Mouse (Mus musculus) forebrain, embryonic 13.5 days (tissue): ENCODE results near the gene Foxred2. TPM values are rescaled to one million over a fixed set of nuclear protein-coding genes. Genes with fewer than 3 reads are reported as not detected.
A peak's percentile ranks its signal among the peaks of the same experiment; 100 is the strongest.

Experiments
- ATAC-seq: fragments of 200-750 bp; cut with Nextera tagmentation; 2 replicates; pipeline ENCODE4 v1.8.0; 2017
- H3K27ac ChIP-seq: fragments of 300-500 bp; sonication (generic); 2 replicates; pipeline ENCODE4 v1.5.1; 2015; ENCODE audit warnings: inconsistent platforms, mild to moderate bottlenecking, moderate library complexity
- H3K27me3 ChIP-seq: fragments of 300-500 bp; sonication (generic); 2 replicates; pipeline ENCODE4 v1.6.1; 2015; ENCODE audit warnings: mild to moderate bottlenecking, inconsistent platforms
- H3K36me3 ChIP-seq: fragments of 300-500 bp; sonication (generic); 2 replicates; pipeline ENCODE4 v1.6.1; 2015; ENCODE audit warnings: mild to moderate bottlenecking, inconsistent platforms; ENCODE audit not compliant: poor library complexity, severe bottlenecking
- H3K4me1 ChIP-seq: fragments of 300-500 bp; sonication (generic); 2 replicates; pipeline ENCODE4 v1.6.1; 2015; ENCODE audit warnings: inconsistent platforms
- H3K4me2 ChIP-seq: fragments of 300-500 bp; sonication (generic); 2 replicates; pipeline ENCODE4 v1.6.1; 2015; ENCODE audit warnings: inconsistent platforms, mild to moderate bottlenecking, moderate library complexity
- H3K4me3 ChIP-seq: fragments of 300-500 bp; sonication (generic); 2 replicates; pipeline ENCODE4 v1.5.1; 2015; ENCODE audit warnings: mild to moderate bottlenecking, inconsistent platforms
- H3K9ac ChIP-seq: fragments of 300-500 bp; sonication (generic); 2 replicates; pipeline ENCODE4 v1.6.1; 2015; ENCODE audit warnings: mild to moderate bottlenecking, inconsistent platforms
- H3K9me3 ChIP-seq: fragments of 300-500 bp; sonication (generic); replicated peaks from 2 replicates; pipeline ENCODE4 v1.6.1; 2016; ENCODE audit warnings: inconsistent platforms
- WGBS: fragments of 180-500 bp; shearing (Covaris S2); methylation state at CpG from one replicate; pipeline ENCODE4 v1.1.7; 2015; 5-methylcytosine and 5-hydroxymethylcytosine counted together
- polyA plus RNA-seq: library from polyadenylated mRNA; unstranded; fragments of >200 nt; fragmentation: Nextera tagmentation; extraction: Ambion mirVana; gene quantifications from 2 replicates; pipeline ENCODE4 v1.2.1, GENCODE M21; 2015

The Foxred2 gene
- polyA plus RNA-seq, result 6.9 and 8.5 TPM in 2 replicates

DNA sequence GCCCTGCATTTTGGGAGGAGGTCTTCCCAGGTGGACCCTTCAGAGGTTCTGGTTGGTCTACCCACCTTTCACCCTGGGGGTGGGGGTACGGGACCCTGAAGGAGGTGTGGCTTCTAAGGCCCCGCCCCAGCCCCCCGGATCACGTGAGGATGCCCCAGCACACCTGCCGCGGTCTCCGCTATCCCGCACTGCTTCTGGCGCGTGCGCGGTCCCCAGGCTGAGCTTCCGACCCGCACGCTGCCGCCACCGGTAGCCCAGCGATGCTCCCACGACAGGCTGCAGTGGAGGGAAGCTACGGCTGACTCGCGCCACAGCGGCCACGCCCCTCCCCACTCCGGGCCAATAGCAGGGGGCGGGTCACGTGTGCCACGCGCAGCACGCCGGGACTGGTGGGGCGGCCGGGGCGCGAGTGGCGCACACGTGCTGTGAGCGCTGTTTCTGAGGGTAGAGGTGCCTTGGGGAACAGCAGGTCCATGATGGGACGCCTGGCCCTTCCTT lies at the start of gene Foxred2:
Gene Foxred2 (minus strand): TSS at position 319 of the 498 bp plus-strand sequence.
- Histone ChIP-seq H3K27ac (peak within 1 kb of the TSS; percentile 59), H3K4me3 (peak within 1 kb of the TSS; percentile 50), H3K9ac (peak within 1 kb of the TSS; percentile 70), H3K4me2 (peak within 1 kb of the TSS; percentile 87), H3K27me3 (peaks cover 4% of the 10 kb centered on the region; the same call in 1 of the 2 replicates), H3K4me1 (peaks cover 33% of the 10 kb centered on the region), H3K9me3 (no peaks in the 10 kb centered on the region), H3K36me3 (peaks cover 54% of the 10 kb centered on the region)
- ATAC-seq, result peak; percentile 95
- WGBS, result under 1% methylated on average over 39 of the region's 39 CpGs

- no peaks in the 10 kb centered on the region for H3K27me3 ChIP-seq
- H3K9ac ChIP-seq, result no peak overlapping the region
- no peak overlapping the region for H3K4me3 ChIP-seq
- ATAC-seq, result no peak
- H3K4me2 ChIP-seq, result no peak overlapping the region
- WGBS, result 58% methylated on average over 9 of the region's 9 CpGs
- no peak overlapping the region for H3K27ac ChIP-seq
- H3K4me1 ChIP-seq, result no peaks in the 10 kb centered on the region
- H3K9me3 ChIP-seq, result no peaks in the 10 kb centered on the region
- H3K36me3 ChIP-seq, result no peaks in the 10 kb centered on the region
Measured at GRCm38 (mm10) chr15:78003929-78004328, 47.4 kb upstream of the Foxred2 start.

GRCm38 (mm10) chr15:78001400-78001799 lies 44.9 kb upstream of the Foxred2 start:
- Histone ChIP-seq H3K36me3 (no peaks in the 10 kb centered on the region), H3K27ac (no peak overlapping the region), H3K9me3 (no peaks in the 10 kb centered on the region), H3K4me3 (no peak overlapping the region), H3K4me1 (peaks cover 4% of the 10 kb centered on the region; the same call in 1 of the 2 replicates), H3K27me3 (no peaks in the 10 kb centered on the region), H3K4me2 (no peak overlapping the region), H3K9ac (no peak overlapping the region)
- ATAC-seq, result no peak
- WGBS, result 17% methylated on average over 5 of the region's 5 CpGs

GRCm38 (mm10) chr15:77988541-77988940 lies 32.0 kb upstream of the Foxred2 start:
- no peak for ATAC-seq
- H3K27me3 ChIP-seq, result peaks cover 10% of the 10 kb centered on the region; the same call in 1 of the 2 replicates
- WGBS, result 72% methylated on average over 5 of the region's 5 CpGs

GRCm38 (mm10) chr15:77983391-77983790 lies 26.9 kb upstream of the Foxred2 start:
- H3K36me3 ChIP-seq, result no peaks in the 10 kb centered on the region
- H3K27me3 ChIP-seq, result peaks cover 14% of the 10 kb centered on the region; the same call in 1 of the 2 replicates
- H3K27ac ChIP-seq, result no peak overlapping the region
- H3K4me1 ChIP-seq, result no peaks in the 10 kb centered on the region
- H3K9ac ChIP-seq, result no peak overlapping the region
- 43% methylated on average over 3 of the region's 3 CpGs for WGBS
- ATAC-seq, result no peak
- no peaks in the 10 kb centered on the region for H3K9me3 ChIP-seq
- no peak overlapping the region for H3K4me2 ChIP-seq
- H3K4me3 ChIP-seq, result no peak overlapping the region

More at GRCm38 (mm10) chr15:77988541-77988940, 32.0 kb upstream of the Foxred2 start:
- Histone ChIP-seq H3K9ac (no peak overlapping the region), H3K4me3 (no peak overlapping the region), H3K4me2 (no peak overlapping the region), H3K4me1 (no peaks in the 10 kb centered on the region), H3K27ac (no peak overlapping the region), H3K36me3 (no peaks in the 10 kb centered on the region), H3K9me3 (no peaks in the 10 kb centered on the region)

- H3K36me3 ChIP-seq, result no peaks in the 10 kb centered on the region
- H3K4me1 ChIP-seq, result no peaks in the 10 kb centered on the region
- H3K9me3 ChIP-seq, result no peaks in the 10 kb centered on the region
- ATAC-seq, result no peak
- H3K4me2 ChIP-seq, result no peak overlapping the region
- 28% methylated on average over 18 of the region's 18 CpGs for WGBS
- H3K27ac ChIP-seq, result no peak overlapping the region
- H3K4me3 ChIP-seq, result no peak overlapping the region
- H3K9ac ChIP-seq, result no peak overlapping the region
- H3K27me3 ChIP-seq, result peaks cover 14% of the 10 kb centered on the region; the same call in 1 of the 2 replicates
Measured at GRCm38 (mm10) chr15:77982195-77982939, 25.8 kb upstream of the Foxred2 start.

DNA sequence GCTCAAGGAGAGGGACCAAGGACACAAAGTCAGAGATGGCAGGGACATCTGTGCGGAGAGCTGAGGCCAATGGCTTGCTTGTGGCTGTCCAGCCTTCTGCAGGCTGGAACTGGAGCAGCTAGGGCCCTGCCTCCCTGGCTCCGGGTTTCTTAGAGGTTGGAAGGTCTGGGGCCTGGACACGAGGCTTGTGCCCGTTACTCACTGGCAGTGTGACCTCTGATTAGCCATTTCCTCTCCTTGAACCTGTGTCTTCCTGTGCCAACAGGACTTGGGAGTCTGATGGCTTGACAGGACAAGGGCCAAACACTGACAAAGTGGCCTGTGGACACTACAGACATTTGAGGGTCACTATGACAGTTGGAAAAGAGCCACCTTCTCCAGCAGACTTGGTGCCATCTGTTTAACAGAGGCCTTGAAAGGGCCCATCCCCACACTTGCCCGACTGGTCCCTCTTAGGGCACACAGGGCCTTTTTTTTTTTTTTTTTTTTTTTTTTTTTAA lies 24.7 kb upstream of the Foxred2 start:
- WGBS, result 78% methylated on average over 5 of the region's 5 CpGs
- Histone ChIP-seq H3K4me3 (no peak overlapping the region), H3K4me1 (no peaks in the 10 kb centered on the region), H3K27ac (no peak overlapping the region), H3K36me3 (no peaks in the 10 kb centered on the region), H3K4me2 (no peak overlapping the region), H3K27me3 (peaks cover 14% of the 10 kb centered on the region; the same call in 1 of the 2 replicates), H3K9me3 (no peaks in the 10 kb centered on the region), H3K9ac (no peak overlapping the region)
- ATAC-seq, result no peak

- no peak for ATAC-seq
- no peak overlapping the region for H3K9ac ChIP-seq
- H3K27me3 ChIP-seq, result peaks cover 7% of the 10 kb centered on the region; the same call in 1 of the 2 replicates
- no peaks in the 10 kb centered on the region for H3K9me3 ChIP-seq
- no peaks in the 10 kb centered on the region for H3K4me1 ChIP-seq
- WGBS, result 85% methylated on average over 10 of the region's 10 CpGs
- H3K4me3 ChIP-seq, result no peak overlapping the region
- no peak overlapping the region for H3K4me2 ChIP-seq
- no peaks in the 10 kb centered on the region for H3K36me3 ChIP-seq
- H3K27ac ChIP-seq, result no peak overlapping the region
Measured at GRCm38 (mm10) chr15:77979427-77979865, 22.9 kb upstream of the Foxred2 start.

GRCm38 (mm10) chr15:77977663-77978062 lies 21.1 kb upstream of the Foxred2 start:
- WGBS, result 62% methylated on average over 3 of the region's 3 CpGs
- ATAC-seq, result no peak

DNA sequence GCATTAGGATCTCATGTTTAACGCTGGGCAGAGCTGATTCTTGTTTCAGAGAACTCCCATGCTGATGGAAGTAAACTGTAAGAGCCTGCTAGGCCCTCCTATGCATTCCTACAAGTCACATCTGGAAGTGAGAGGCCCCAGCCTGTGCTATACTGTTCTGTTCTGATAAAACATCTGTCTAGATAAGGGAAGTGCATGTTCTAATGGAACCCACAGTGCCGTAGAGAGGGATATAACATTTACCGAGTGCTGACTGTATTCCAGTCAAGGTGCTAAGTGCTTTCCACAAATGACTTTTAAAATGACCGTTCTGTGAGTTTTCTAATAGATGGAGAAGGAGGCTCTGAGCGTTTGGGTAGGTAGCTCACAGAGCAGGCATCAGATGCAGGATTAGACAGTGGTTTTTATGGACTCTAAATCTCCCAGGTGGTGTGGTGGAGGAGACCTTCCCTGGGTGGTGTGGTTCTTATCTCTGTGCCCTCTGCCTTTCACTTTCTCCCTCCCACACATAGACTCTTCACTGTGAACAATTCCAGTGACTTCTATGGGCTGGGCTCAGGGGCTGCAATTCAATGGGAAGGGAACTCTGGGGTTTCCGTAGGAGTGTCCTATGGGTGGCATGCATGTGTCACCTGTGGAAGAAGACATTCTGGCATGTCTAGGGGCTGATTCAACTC lies 17.8 kb upstream of the Foxred2 start:
- WGBS, result 81% methylated on average over 6 of the region's 6 CpGs
- no peak overlapping the region for H3K4me3 ChIP-seq
- no peak overlapping the region for H3K4me2 ChIP-seq
- ATAC-seq, result no peak
- H3K4me1 ChIP-seq, result peaks cover 14% of the 10 kb centered on the region
- H3K9ac ChIP-seq, result no peak overlapping the region
- no peaks in the 10 kb centered on the region for H3K9me3 ChIP-seq
- no peak overlapping the region for H3K27ac ChIP-seq
- H3K36me3 ChIP-seq, result no peaks in the 10 kb centered on the region
- H3K27me3 ChIP-seq, result no peaks in the 10 kb centered on the region

More at GRCm38 (mm10) chr15:77977663-77978062, 21.1 kb upstream of the Foxred2 start:
- H3K27ac ChIP-seq, result no peak overlapping the region
- H3K4me2 ChIP-seq, result no peak overlapping the region
- no peaks in the 10 kb centered on the region for H3K9me3 ChIP-seq
- 0 out of 2 replicates have a peak, but pooled peaks cover 4% of the 10 kb centered on the region for H3K27me3 ChIP-seq
- no peak overlapping the region for H3K9ac ChIP-seq
- H3K4me1 ChIP-seq, result no peaks in the 10 kb centered on the region
- no peak overlapping the region for H3K4me3 ChIP-seq
- H3K36me3 ChIP-seq, result no peaks in the 10 kb centered on the region

DNA sequence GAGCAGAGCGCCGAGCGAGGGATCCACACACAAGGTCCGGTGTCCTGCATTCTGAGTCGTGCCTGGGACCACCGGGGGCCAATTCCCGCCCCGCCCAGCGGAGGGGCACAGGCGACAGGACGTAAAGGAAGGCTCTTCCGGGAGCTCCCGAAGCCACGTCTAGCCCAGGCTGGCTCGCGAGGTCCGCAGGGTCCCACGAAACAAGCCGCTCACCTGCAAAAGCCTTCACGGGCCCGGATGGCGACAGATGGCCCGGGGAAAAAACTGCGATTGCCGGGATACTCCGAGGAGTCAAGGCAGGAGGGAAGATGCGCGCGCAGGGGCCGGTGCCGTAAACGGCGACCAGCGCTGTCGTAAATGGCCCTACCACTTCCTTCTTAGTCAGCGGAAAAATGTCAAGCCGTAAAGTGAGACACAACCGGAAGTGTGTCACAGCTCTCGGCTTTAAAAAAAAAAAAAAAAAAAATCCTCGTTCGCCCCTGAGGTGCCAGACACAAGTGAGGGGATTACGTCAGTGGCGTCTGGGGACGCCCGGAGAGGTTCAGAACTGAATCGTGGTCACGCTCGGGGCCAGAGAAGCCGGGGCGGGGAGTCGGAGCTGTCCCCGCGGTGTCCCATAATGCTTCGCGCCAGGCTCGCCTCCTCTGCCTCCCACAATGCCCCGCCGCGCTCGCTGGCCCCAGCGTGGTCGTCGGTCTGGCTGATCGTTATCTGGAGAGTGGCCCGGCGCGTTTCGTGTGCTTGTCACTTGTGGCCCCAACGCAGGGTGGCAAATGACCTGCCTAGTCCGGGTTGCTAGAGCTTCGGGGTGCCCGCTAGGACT lies 14.2 kb upstream of the Foxred2 start, which contains the start of gene Eif3d:
Gene Eif3d (minus strand): TSS at position 344 of the 823 bp plus-strand sequence.
- peak within 1 kb of the TSS; percentile 94 for H3K9ac ChIP-seq
- peak within 1 kb of the TSS; percentile 99 for H3K27ac ChIP-seq
- H3K27me3 ChIP-seq, result no peaks in the 10 kb centered on the region
- WGBS, result under 1% methylated on average over 72 of the region's 72 CpGs
- peak; percentile 91 for ATAC-seq
- H3K4me3 ChIP-seq, result peak within 1 kb of the TSS; percentile 82
- peaks cover 30% of the 10 kb centered on the region for H3K36me3 ChIP-seq
- peak within 1 kb of the TSS; percentile 94 for H3K4me2 ChIP-seq
- peaks cover 24% of the 10 kb centered on the region for H3K4me1 ChIP-seq
- H3K9me3 ChIP-seq, result no peaks in the 10 kb centered on the region
